Mouse (Mus musculus): ENCODE data around the gene Hint3. TPM values are rescaled to one million over a fixed set of nuclear protein-coding genes. Genes with fewer than 3 reads are reported as not detected.

Gene Hint3
- 42.0 TPM for polyA plus RNA-seq (2014; fragmentation: Illumina TruSeq; extraction: RNeasy Lipid Tissue Mini Kit (QIAGEN cat#74804); ENCODE audit: low read depth, low replicate concordance)

GRCm38 (mm10) chr10:30629513-30629912 lies at the start of gene Hint3:
TSS of gene Hint3 (minus strand) at chr10:30629632.

DNA sequence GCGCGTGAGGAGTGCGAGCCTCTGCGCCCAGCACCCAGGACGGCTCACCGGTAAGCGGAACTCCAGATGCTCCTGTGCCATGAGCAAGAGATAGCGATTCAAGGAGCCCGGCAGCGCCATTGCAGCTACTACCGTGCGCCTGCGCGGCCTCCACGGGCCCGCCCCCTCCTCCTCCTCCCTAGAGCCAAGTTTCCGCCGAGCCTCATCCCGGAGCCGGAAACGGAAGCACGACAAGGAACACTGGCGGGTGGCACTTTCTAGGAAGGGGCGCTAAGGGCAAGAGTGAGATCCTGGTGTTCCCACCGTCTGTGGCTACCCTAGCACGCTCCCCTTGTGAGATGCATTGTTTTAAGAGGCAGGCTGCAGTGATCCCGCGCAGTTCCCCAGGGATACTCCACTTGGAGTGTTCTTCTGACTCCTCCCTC lies 28.9 kb downstream of the Hint3 start, which contains the start of gene Trmt11:
TSS of gene Trmt11 (minus strand) at position 208 of the 425 bp plus-strand sequence.

Other genes with a start within 250 kb of the Hint3 start
- gene Trmt11, start 28.9 kb downstream of the Hint3 start, polyA plus RNA-seq (2014; fragmentation: Illumina TruSeq; extraction: RNeasy Lipid Tissue Mini Kit (QIAGEN cat#74804); ENCODE audit: low read depth, low replicate concordance): 5.8 TPM
- gene Ncoa7, start 173.7 kb upstream of the Hint3 start, polyA plus RNA-seq (2014; fragmentation: Illumina TruSeq; extraction: RNeasy Lipid Tissue Mini Kit (QIAGEN cat#74804); ENCODE audit: low read depth, low replicate concordance): 10.7 TPM
- gene Hey2, start 213.2 kb upstream of the Hint3 start, polyA plus RNA-seq (2014; fragmentation: Illumina TruSeq; extraction: RNeasy Lipid Tissue Mini Kit (QIAGEN cat#74804); ENCODE audit: low read depth, low replicate concordance): 2.3 TPM

Data from adipose tissue, adult 10 weeks (tissue).